Mouse (Mus musculus): ENCODE measurements at regions not wholly inside any gene's neighbourhood (a gene's known extent, or its start where the extent isn't known, plus 50 kb on each side); places are given as distances from the start of the nearest gene placed in this dataset.

- no peak for DNase-seq (ENCODE audit: low spot score in 2 of 2)
These were observed 155.5 kb downstream of the Cog6 start for GRCm38 (mm10) chr3:52861538-52861937.

- DNase-seq (ENCODE audit: low spot score in 2 of 2): no peak
These were observed 157.2 kb downstream of the Cog6 start for GRCm38 (mm10) chr3:52859848-52860247.

- no peak for DNase-seq (ENCODE audit: low spot score in 2 of 2)
These were observed 157.7 kb downstream of the Cog6 start for GRCm38 (mm10) chr3:52859266-52859825.

GRCm38 (mm10) chr3:52858259-52858658, 158.8 kb downstream of the Cog6 start:
- DNase-seq (ENCODE audit: low spot score in 2 of 2): peak in 1 of 2 experiments; percentile 15

- peak in 1 of 2 experiments; percentile 18 for DNase-seq (ENCODE audit: low spot score in 2 of 2)
These were observed 160.0 kb downstream of the Cog6 start for GRCm38 (mm10) chr3:52857076-52857475.

- DNase-seq (ENCODE audit: low spot score in 2 of 2): no peak
These were observed 162.5 kb downstream of the Cog6 start for GRCm38 (mm10) chr3:52854560-52854959.

- DNase-seq (ENCODE audit: low spot score in 2 of 2): no peak
These were observed 163.9 kb downstream of the Cog6 start for GRCm38 (mm10) chr3:52853126-52853525.

GRCm38 (mm10) chr3:52845166-52845565, 171.9 kb downstream of the Cog6 start:
- no peak for DNase-seq (ENCODE audit: low spot score in 2 of 2)

- peak; percentile 82 to 88 for DNase-seq (ENCODE audit: low spot score in 2 of 2)
These were observed 173.0 kb downstream of the Cog6 start for GRCm38 (mm10) chr3:52843998-52844397.

- no peak for DNase-seq (ENCODE audit: low spot score in 2 of 2)
These were observed 174.1 kb downstream of the Cog6 start for GRCm38 (mm10) chr3:52842866-52843425.

- DNase-seq (ENCODE audit: low spot score in 2 of 2): no peak
These were observed 176.7 kb downstream of the Cog6 start for GRCm38 (mm10) chr3:52840160-52840953.

GRCm38 (mm10) chr3:52838020-52838419, 179.0 kb downstream of the Cog6 start:
- no peak for DNase-seq (ENCODE audit: low spot score in 2 of 2)

- DNase-seq (ENCODE audit: low spot score in 2 of 2): no peak
These were observed 179.5 kb downstream of the Cog6 start for GRCm38 (mm10) chr3:52837527-52837926.

- no peak for DNase-seq (ENCODE audit: low spot score in 2 of 2)
These were observed 180.3 kb downstream of the Cog6 start for GRCm38 (mm10) chr3:52836780-52837179.

GRCm38 (mm10) chr3:52832421-52832820, 184.6 kb downstream of the Cog6 start:
- no peak for DNase-seq (ENCODE audit: low spot score in 2 of 2)

- no peak for DNase-seq (ENCODE audit: low spot score in 2 of 2)
These were observed 185.1 kb downstream of the Cog6 start for GRCm38 (mm10) chr3:52831986-52832385.

- DNase-seq (ENCODE audit: low spot score in 2 of 2): no peak
These were observed 186.9 kb downstream of the Cog6 start for GRCm38 (mm10) chr3:52830101-52830500.

GRCm38 (mm10) chr3:52829069-52829468, 188.0 kb downstream of the Cog6 start:
- DNase-seq (ENCODE audit: low spot score in 2 of 2): no peak

- no peak for DNase-seq (ENCODE audit: low spot score in 2 of 2)
These were observed 188.6 kb downstream of the Cog6 start for GRCm38 (mm10) chr3:52828473-52828872.

- DNase-seq (ENCODE audit: low spot score in 2 of 2): no peak
These were observed 194.2 kb downstream of the Cog6 start for GRCm38 (mm10) chr3:52822848-52823247.

GRCm38 (mm10) chr3:52821450-52821849, 195.6 kb downstream of the Cog6 start:
- no peak for DNase-seq (ENCODE audit: low spot score in 2 of 2)

GRCm38 (mm10) chr3:52818401-52818800, 198.6 kb downstream of the Cog6 start:
- no peak for DNase-seq (ENCODE audit: low spot score in 2 of 2)
